Mouse (Mus musculus) megakaryocyte, embryonic 14.5 days (primary cell): ENCODE results near the gene Tubb4b.

Source experiments
- FLI1 ChIP-seq: IDR thresholded peaks from 2 replicates; pipeline ENCODE4 v1.6.1; 2012; ENCODE audit warnings: low read length, inconsistent platforms, mixed read lengths
- GATA1 ChIP-seq: IDR thresholded peaks from 3 replicates; pipeline ENCODE4 v1.6.1; 2012; ENCODE audit warnings: mixed read lengths, low read length, inconsistent platforms, borderline replicate concordance

DNA sequence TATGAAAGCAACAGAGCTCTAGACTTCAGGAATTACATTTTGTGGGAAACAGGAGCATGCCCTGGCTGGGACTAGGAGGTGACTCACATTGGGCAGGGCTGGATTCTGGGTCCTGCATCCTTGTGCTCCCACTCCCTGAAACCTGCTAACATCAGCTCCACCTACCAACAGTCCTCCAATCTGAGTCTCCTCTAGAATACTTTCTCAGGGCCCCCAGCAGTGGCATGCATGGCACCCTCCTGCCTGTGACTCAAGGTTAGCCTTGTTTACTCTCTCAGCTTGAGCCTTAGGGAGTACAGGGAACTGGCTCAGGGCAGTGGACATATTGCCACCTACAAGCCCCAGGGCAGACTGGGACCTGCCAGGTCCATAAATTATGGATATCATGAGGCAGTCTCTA, 13.6 kb upstream of the Tubb4b start:
- TF ChIP-seq GATA1: no peak
- TF ChIP-seq FLI1: no peak
